Mouse (Mus musculus) heart, embryonic 11.5 days (tissue): ENCODE measurements around the gene Smim14. TPM values are rescaled to one million over a fixed set of nuclear protein-coding genes. Genes with fewer than 3 reads are reported as not detected.
"Not testable (repeated sequence)": the region's sequence is repeated elsewhere in the genome, so short reads cannot be mapped to it uniquely, and the experiment has no call there.

Experiments used
- ATAC-seq: fragments of 200-750 bp; cut with Nextera tagmentation; replicated peaks from 2 replicates; pipeline ENCODE4 v1.8.0; 2017; ENCODE audit warnings: moderate library complexity; ENCODE audit not compliant: insufficient number of reproducible peaks, low FRiP score, low TSS enrichment
- H3K27ac ChIP-seq: fragments of 300-500 bp; sonication (generic); 2 replicates; pipeline ENCODE4 v1.5.1; 2014; ENCODE audit warnings: mild to moderate bottlenecking, low read depth, low read length
- H3K27me3 ChIP-seq: fragments of 300-500 bp; sonication (generic); 2 replicates; pipeline ENCODE4 v1.6.1; 2014; ENCODE audit warnings: mild to moderate bottlenecking, low read length, mixed read lengths; ENCODE audit not compliant: control insufficient read depth, insufficient read depth
- H3K36me3 ChIP-seq: fragments of 300-500 bp; sonication (generic); 2 replicates; pipeline ENCODE4 v1.6.1; 2014; ENCODE audit warnings: mild to moderate bottlenecking, low read length, moderate library complexity, mixed read lengths; ENCODE audit not compliant: control insufficient read depth, insufficient read depth
- H3K4me1 ChIP-seq: fragments of 300-500 bp; sonication (generic); 2 replicates; pipeline ENCODE4 v1.6.1; 2014; ENCODE audit warnings: low read length; ENCODE audit not compliant: control insufficient read depth, insufficient read depth
- H3K4me2 ChIP-seq: fragments of 300-500 bp; sonication (generic); 2 replicates; pipeline ENCODE4 v1.6.1; 2014; ENCODE audit warnings: mild to moderate bottlenecking, moderate library complexity
- H3K4me3 ChIP-seq: fragments of 300-500 bp; sonication (generic); 2 replicates; pipeline ENCODE4 v1.5.1; 2014; ENCODE audit warnings: low read depth, low read length
- H3K9ac ChIP-seq: fragments of 300-500 bp; sonication (generic); 2 replicates; pipeline ENCODE4 v1.6.1; 2014; ENCODE audit warnings: mild to moderate bottlenecking, low read depth, low read length, moderate library complexity
- H3K9me3 ChIP-seq: fragments of 300-500 bp; sonication (generic); replicated peaks from 2 replicates; pipeline ENCODE4 v1.6.1; 2016; ENCODE audit warnings: low read length; ENCODE audit not compliant: control insufficient read depth
- WGBS: fragments of 180-500 bp; shearing (Covaris S2); extraction: QIAGEN DNeasy Blood & Tissue Kit; methylation state at CpG from one replicate; pipeline ENCODE4 v1.1.7; 2014; ENCODE audit not compliant: insufficient replicate concordance; 5-methylcytosine and 5-hydroxymethylcytosine counted together
- polyA plus RNA-seq: library from polyadenylated mRNA; unstranded; fragments of >200 nt; fragmentation: Nextera tagmentation; extraction: Ambion mirVana; gene quantifications from 2 replicates; pipeline ENCODE4 v1.2.1, GENCODE M21; 2014

Gene Smim14
- polyA plus RNA-seq, 1 experiment from 2014 or later, result 92.0 TPM

DNA sequence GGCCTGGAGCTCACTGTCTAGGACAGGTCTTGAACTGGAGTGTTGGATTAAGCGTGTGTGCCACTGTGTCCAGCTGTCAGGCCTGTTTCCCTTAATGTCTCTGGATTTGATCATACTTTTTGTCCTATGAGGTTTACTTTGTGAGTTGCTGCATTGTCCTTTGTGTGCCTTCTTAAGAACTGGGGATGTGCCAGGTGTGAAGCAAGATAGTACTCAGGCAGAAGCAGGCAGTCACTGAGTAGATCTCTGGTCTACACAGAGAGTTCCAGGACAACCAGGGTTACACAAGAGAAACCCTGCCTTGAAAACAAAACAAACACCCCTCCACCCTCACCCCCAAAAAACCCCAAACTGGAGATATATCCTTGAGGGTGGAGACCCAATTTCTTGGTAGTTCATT lies 12.7 kb upstream of the Smim14 start:
- WGBS, result 81% methylated on average over 1 of the region's 1 CpGs

DNA sequence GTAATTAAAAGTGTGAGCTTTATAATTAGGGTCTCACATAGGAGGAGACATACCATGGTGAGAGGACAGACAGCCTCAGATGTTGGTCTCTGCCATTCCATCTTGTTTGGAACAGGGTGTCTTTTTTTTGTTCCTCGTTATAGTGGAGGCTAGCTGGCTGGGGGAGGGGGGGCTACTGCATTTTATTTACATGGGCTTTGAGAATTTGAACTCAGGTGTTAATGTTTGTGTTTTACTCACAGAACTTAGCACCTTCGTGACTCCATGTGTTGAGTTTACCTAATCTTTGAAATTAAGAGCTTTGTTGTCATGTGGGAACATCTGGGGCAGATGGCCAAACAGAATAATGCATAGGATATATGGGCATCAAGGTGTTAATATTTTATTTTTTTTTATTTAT lies 7.6 kb upstream of the Smim14 start:
- no peak overlapping the region for H3K4me3 ChIP-seq
- no peak overlapping the region for H3K27ac ChIP-seq
- no peaks in the 10 kb centered on the region for H3K36me3 ChIP-seq
- no peak for ATAC-seq
- H3K4me2 ChIP-seq, result no peak overlapping the region
- 90% methylated on average over 2 of the region's 2 CpGs for WGBS
- no peaks in the 10 kb centered on the region for H3K4me1 ChIP-seq
- no peaks in the 10 kb centered on the region for H3K27me3 ChIP-seq
- no peaks in the 10 kb centered on the region for H3K9me3 ChIP-seq
- no peak overlapping the region for H3K9ac ChIP-seq

More for the DNA sequence above, 12.7 kb upstream of the Smim14 start:
- H3K27ac ChIP-seq, result no peak overlapping the region
- ATAC-seq, result no peak
- H3K4me3 ChIP-seq, result no peak overlapping the region
- no peak overlapping the region for H3K4me2 ChIP-seq
- H3K4me1 ChIP-seq, result peaks cover 2% of the 10 kb centered on the region; the same call in 1 of the 2 replicates
- no peak overlapping the region for H3K9ac ChIP-seq
- no peaks in the 10 kb centered on the region for H3K36me3 ChIP-seq
- no peaks in the 10 kb centered on the region for H3K27me3 ChIP-seq
- no peaks in the 10 kb centered on the region for H3K9me3 ChIP-seq

DNA sequence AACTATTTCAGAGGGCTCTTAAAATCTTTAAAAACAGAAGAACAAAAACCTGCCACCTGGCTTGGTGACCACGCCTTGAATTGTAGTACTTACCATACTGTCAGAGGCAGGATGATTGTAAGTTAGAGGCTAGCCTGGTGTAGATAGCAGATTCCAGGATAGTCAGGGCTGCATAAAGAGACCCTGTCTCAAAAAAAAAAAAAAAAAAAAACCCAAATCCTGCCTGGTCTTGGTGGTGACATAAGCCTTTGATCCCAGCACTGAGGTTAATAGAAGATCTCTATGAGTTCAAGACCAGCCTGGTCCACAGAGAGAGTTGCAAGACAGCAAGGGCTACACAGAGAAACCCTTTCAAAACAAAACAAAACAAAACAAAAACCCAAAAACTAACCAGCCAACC lies 6.5 kb upstream of the Smim14 start:
- H3K27ac ChIP-seq, result no peak overlapping the region
- WGBS, result 95% methylated on average over 1 of the region's 1 CpGs

DNA sequence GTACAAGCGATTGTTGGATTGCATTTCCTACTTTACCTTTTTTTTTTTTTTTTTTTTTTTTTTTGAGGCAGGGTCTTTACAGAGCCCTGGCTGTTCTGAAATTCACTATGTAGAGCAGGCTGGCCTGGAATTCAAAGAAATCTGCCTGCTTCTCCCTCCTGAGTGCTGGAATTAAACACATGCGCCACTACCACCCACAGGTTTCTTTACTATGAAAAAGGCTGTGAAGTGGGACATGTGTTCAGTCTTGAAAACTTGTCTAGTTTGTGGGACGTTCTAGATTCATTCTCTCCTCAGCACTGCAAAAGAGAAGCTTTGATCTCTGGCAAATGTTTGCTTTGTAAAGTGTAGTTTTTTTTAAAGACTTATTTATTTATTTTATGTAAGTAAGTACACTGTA lies 4.9 kb upstream of the Smim14 start:
- Histone ChIP-seq H3K4me3 (no peak overlapping the region), H3K9me3 (no peaks in the 10 kb centered on the region), H3K36me3 (no peaks in the 10 kb centered on the region), H3K4me2 (no peak overlapping the region), H3K27ac (no peak overlapping the region), H3K9ac (no peak overlapping the region), H3K4me1 (peaks cover 6% of the 10 kb centered on the region; the same call in 1 of the 2 replicates), H3K27me3 (no peaks in the 10 kb centered on the region)
- ATAC-seq, result no peak
- 87% methylated on average over 3 of the region's 3 CpGs for WGBS

More for the DNA sequence above, 6.5 kb upstream of the Smim14 start:
- Histone ChIP-seq H3K9ac (no peak overlapping the region), H3K36me3 (no peaks in the 10 kb centered on the region), H3K9me3 (no peaks in the 10 kb centered on the region), H3K4me3 (no peak overlapping the region), H3K4me1 (peaks cover 6% of the 10 kb centered on the region; the same call in 1 of the 2 replicates), H3K27me3 (no peaks in the 10 kb centered on the region), H3K4me2 (no peak overlapping the region)
- ATAC-seq, result no peak

DNA sequence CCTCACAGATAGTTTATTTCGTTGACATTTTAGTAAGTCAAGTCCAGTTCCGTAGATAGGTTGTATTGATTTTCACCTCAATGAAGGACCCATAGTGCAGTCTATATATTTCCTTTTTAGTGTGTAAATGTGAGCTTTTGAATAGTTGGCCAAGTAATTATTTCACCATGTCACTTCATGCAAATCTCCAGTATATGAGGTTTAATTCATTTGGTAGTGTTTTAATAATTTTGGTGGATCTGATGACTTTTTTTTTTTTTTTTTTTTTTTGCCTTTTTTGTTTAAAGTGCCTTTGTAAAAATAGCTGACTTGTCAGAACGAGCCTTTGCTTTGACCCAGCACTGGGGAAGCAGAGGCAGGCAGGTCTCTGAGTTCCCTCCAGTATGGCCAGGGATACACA lies 2.8 kb upstream of the Smim14 start:
- no peak overlapping the region for H3K9ac ChIP-seq
- 93% methylated on average over 3 of the region's 3 CpGs for WGBS
- H3K9me3 ChIP-seq, result no peaks in the 10 kb centered on the region
- no peak overlapping the region for H3K27ac ChIP-seq
- no peak overlapping the region; the same call in 1 of the 2 replicates for H3K4me2 ChIP-seq
- no peak overlapping the region for H3K4me3 ChIP-seq
- no peaks in the 10 kb centered on the region for H3K27me3 ChIP-seq
- H3K4me1 ChIP-seq, result peaks cover 6% of the 10 kb centered on the region; the same call in 1 of the 2 replicates
- no peak for ATAC-seq
- H3K36me3 ChIP-seq, result no peaks in the 10 kb centered on the region

DNA sequence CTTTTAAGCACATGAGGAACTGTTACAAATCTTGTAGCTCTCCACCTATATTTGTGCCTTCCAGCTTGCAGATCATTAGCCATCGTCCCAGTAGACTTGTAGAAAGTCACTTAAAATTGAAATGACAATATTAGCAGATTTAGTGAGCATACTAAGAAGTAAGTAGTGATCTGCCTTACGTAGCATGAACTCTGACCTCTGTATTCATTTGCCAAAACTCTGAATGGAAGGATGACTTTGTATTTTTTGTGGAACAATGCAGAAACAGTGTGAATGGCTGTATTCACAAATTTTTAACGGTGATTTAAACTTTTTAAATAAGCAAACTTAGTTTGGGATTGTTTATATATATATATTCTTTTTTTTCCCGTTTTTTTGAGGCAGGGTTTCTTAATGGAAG lies 1.8 kb upstream of the Smim14 start:
- H3K4me1 ChIP-seq, result peaks cover 6% of the 10 kb centered on the region; the same call in 1 of the 2 replicates
- H3K27ac ChIP-seq, result no peak overlapping the region
- H3K4me3 ChIP-seq, result peak overlapping the region; percentile 36
- no peak for ATAC-seq
- WGBS, result 49% methylated on average over 4 of the region's 4 CpGs
- peak overlapping the region; percentile 66 for H3K4me2 ChIP-seq
- H3K9ac ChIP-seq, result 0 out of 2 replicates have a peak overlapping the region, but pooled peaks have one; percentile 43
- H3K9me3 ChIP-seq, result no peaks in the 10 kb centered on the region
- no peaks in the 10 kb centered on the region for H3K36me3 ChIP-seq
- H3K27me3 ChIP-seq, result no peaks in the 10 kb centered on the region

DNA sequence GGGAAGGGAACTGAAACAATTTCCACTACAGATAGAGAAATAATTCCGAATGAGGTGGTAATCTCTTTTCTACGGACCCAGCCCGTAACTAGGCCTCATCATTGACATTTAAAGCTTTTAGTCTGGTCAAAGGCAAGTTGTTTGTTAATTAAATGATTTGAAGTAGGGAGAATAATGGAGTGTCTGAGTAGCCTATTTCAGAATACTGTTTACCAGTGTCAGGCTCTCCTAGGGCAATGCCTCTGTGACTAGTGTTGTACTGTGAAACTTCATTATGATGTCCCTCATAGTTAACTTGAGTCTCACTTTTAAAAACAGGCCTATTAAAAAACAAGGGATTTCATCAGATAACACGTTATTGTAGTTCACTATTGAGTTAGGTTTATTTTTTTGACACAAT lies 1.1 kb upstream of the Smim14 start:
- Histone ChIP-seq H3K36me3 (no peaks in the 10 kb centered on the region), H3K27ac (peak overlapping the region; percentile 99), H3K4me1 (peaks cover 6% of the 10 kb centered on the region; the same call in 1 of the 2 replicates), H3K4me2 (peak overlapping the region; percentile 78), H3K9me3 (no peaks in the 10 kb centered on the region), H3K9ac (peak overlapping the region; percentile 94), H3K27me3 (no peaks in the 10 kb centered on the region), H3K4me3 (peak overlapping the region; percentile 87)
- WGBS, result 3% methylated on average over 4 of the region's 4 CpGs
- no peak for ATAC-seq

DNA sequence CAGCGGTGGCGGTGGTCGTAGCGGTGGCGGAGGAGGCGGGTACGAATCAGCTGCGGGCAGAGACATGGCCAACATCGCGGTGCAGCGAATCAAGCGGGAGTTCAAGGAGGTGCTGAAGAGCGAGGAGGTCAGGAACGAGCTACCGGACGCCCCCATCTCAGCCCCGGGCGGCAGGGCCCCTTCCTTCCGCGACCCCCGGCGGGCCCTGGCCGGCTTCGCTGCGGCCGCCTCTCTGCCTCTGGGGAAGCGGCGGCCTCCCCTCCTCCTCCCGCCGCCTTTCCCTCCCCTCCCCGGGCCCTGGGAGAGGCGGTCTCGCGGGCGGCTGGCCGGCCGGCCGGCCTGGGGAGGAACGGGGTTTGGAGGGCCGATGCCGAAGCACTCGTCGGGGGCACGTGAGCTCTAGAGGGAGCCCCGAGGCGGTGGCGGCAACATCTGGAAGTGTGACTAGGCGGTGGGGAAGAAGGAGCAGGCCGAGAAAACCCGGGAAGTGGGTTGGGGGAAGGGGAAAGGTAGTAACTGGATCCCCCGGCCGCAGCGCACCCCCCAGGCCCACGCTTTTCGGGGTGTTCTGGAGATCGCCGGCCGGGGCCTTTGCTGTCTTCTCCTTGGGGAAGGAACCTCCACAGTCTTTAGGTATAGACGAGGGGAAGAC lies 562 bp upstream of the Smim14 start:
- Histone ChIP-seq H3K4me1 (peaks cover 6% of the 10 kb centered on the region; the same call in 1 of the 2 replicates), H3K4me3 (peak overlapping the region; percentile 87), H3K9ac (peak overlapping the region; percentile 94), H3K4me2 (peak overlapping the region; percentile 78), H3K36me3 (no peaks in the 10 kb centered on the region), H3K9me3 (no peaks in the 10 kb centered on the region), H3K27ac (peak overlapping the region; percentile 99), H3K27me3 (no peaks in the 10 kb centered on the region)
- WGBS, result under 1% methylated on average over 55 of the region's 59 CpGs
- peak; percentile 56 for ATAC-seq

DNA sequence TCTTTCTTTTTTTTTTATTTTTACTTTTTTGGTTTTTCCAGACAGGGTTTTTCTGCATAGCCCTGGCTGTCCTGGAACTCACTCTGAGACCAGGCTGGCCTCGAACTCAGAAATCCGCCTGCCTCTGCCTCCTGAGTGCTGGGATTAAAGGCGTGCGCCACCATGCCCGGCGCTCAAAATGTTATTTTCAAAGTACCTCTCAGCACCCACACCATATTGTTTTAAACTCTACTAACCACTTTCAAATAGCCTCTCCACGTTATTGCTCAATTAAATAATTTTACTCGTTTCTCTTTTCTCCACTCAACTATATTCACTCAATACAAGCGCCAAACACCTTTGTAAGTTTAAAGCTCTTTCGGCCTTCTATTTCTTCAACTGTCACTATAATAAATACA lies 917 bp downstream of the Smim14 start:
- H3K9me3 ChIP-seq, ATAC-seq, H3K27me3 ChIP-seq, H3K4me1 ChIP-seq, H3K36me3 ChIP-seq: not testable (repeated sequence)
- Histone ChIP-seq H3K4me3 (peak overlapping the region; percentile 87), H3K4me2 (peak overlapping the region; percentile 78), H3K9ac (peak overlapping the region; percentile 94), H3K27ac (peak overlapping the region; percentile 99)
- 80% methylated on average over 10 of the region's 10 CpGs for WGBS
